Mouse (Mus musculus): ENCODE measurements at regions not wholly inside any gene's neighbourhood (a gene's known extent, or its start where the extent isn't known, plus 50 kb on each side); places are given as distances from the start of the nearest gene placed in this dataset.

GRCm38 (mm10) chr1:136686467-136686866, 61.8 kb downstream of the Zfp281 start:
- Histone ChIP-seq H3K4me3 (ENCODE audit: low read depth, low read length) (no peak overlapping the region), H3K27ac (replicated peaks) (no peak overlapping the region), H3K36me3 (ENCODE audit: control insufficient read depth, insufficient read depth, low read length) (no peaks in the 10 kb centered on the region), H3K4me2 (replicated peaks; ENCODE audit: low read depth) (no peak overlapping the region), H3K9me3 (ENCODE audit: control insufficient read depth, low read length) (no peaks in the 10 kb centered on the region), H3K27me3 (ENCODE audit: control insufficient read depth, insufficient read depth, low read length) (no peaks in the 10 kb centered on the region), H3K9ac (ENCODE audit: low read length) (no peak overlapping the region), H3K4me1 (replicated peaks; ENCODE audit: control insufficient read depth, insufficient read depth) (no peaks in the 10 kb centered on the region; the same call in 1 of the 2 replicates)
- TF ChIP-seq CTCF (IDR thresholded peaks at IDR 0.05; ENCODE audit: low read depth) (no peak), EP300 (optimal IDR thresholded peaks at IDR 0.05) (no peak)
- ATAC-seq (ENCODE audit: low FRiP score, low TSS enrichment) (no peak), DNase-seq (ENCODE audit: low spot score) (no peak)

GRCm38 (mm10) chr1:136690068-136690467, 65.4 kb downstream of the Zfp281 start:
- H3K4me3 ChIP-seq (ENCODE audit: low read depth, low read length) = no peak overlapping the region
- no peak overlapping the region for H3K27ac ChIP-seq (replicated peaks)
- no peaks in the 10 kb centered on the region for H3K9me3 ChIP-seq (ENCODE audit: control insufficient read depth, low read length)
- no peak overlapping the region for H3K4me2 ChIP-seq (replicated peaks; ENCODE audit: low read depth)
- ATAC-seq (ENCODE audit: low FRiP score, low TSS enrichment) (no peak), DNase-seq (ENCODE audit: low spot score) (no peak)
- H3K4me1 ChIP-seq (replicated peaks; ENCODE audit: control insufficient read depth, insufficient read depth) = no peaks in the 10 kb centered on the region; the same call in 1 of the 2 replicates
- TF ChIP-seq EP300 (optimal IDR thresholded peaks at IDR 0.05) = no peak
- no peak for TF ChIP-seq CTCF (IDR thresholded peaks at IDR 0.05; ENCODE audit: low read depth)
- H3K36me3 ChIP-seq (ENCODE audit: control insufficient read depth, insufficient read depth, low read length) = no peaks in the 10 kb centered on the region
- no peaks in the 10 kb centered on the region for H3K27me3 ChIP-seq (ENCODE audit: control insufficient read depth, insufficient read depth, low read length)
- H3K9ac ChIP-seq (ENCODE audit: low read length) = no peak overlapping the region
- 37% methylated on average over 2 of the region's 2 CpGs for WGBS

GRCm38 (mm10) chr1:136693421-136693820, 68.7 kb downstream of the Zfp281 start:
- TF ChIP-seq EP300 (optimal IDR thresholded peaks at IDR 0.05) (no peak), CTCF (IDR thresholded peaks at IDR 0.05; ENCODE audit: low read depth) (no peak)
- DNase-seq (ENCODE audit: low spot score) = no peak
- H3K4me1 ChIP-seq (replicated peaks; ENCODE audit: control insufficient read depth, insufficient read depth) = no peaks in the 10 kb centered on the region; the same call in 1 of the 2 replicates
- no peak overlapping the region for H3K4me3 ChIP-seq (ENCODE audit: low read depth, low read length)
- no peaks in the 10 kb centered on the region for H3K27me3 ChIP-seq (ENCODE audit: control insufficient read depth, insufficient read depth, low read length)
- no peaks in the 10 kb centered on the region for H3K36me3 ChIP-seq (ENCODE audit: control insufficient read depth, insufficient read depth, low read length)
- ATAC-seq (ENCODE audit: low FRiP score, low TSS enrichment) = peak; percentile 41; the same call in 1 of the 2 replicates
- H3K27ac ChIP-seq (replicated peaks) = no peak overlapping the region
- no peak overlapping the region for H3K4me2 ChIP-seq (replicated peaks; ENCODE audit: low read depth)
- H3K9me3 ChIP-seq (ENCODE audit: control insufficient read depth, low read length) = no peaks in the 10 kb centered on the region
- 52% methylated on average over 5 of the region's 5 CpGs for whole genome bisulfite sequencing
- no peak overlapping the region for H3K9ac ChIP-seq (ENCODE audit: low read length)

GRCm38 (mm10) chr1:136694983-136695382, 70.3 kb downstream of the Zfp281 start:
- no peak overlapping the region for H3K27ac ChIP-seq (replicated peaks)
- H3K4me1 ChIP-seq (replicated peaks; ENCODE audit: control insufficient read depth, insufficient read depth) = peaks cover 2% of the 10 kb centered on the region; the same call in 1 of the 2 replicates
- no peak overlapping the region for H3K9ac ChIP-seq (ENCODE audit: low read length)
- no peak overlapping the region for H3K4me3 ChIP-seq (ENCODE audit: low read depth, low read length)
- no peaks in the 10 kb centered on the region for H3K27me3 ChIP-seq (ENCODE audit: control insufficient read depth, insufficient read depth, low read length)
- no peaks in the 10 kb centered on the region for H3K36me3 ChIP-seq (ENCODE audit: control insufficient read depth, insufficient read depth, low read length)
- H3K4me2 ChIP-seq (replicated peaks; ENCODE audit: low read depth) = no peak overlapping the region
- 51% methylated on average over 7 of the region's 7 CpGs for WGBS
- no peaks in the 10 kb centered on the region for H3K9me3 ChIP-seq (ENCODE audit: control insufficient read depth, low read length)
- ATAC-seq (ENCODE audit: low FRiP score, low TSS enrichment) (no peak), DNase-seq (ENCODE audit: low spot score) (no peak)
- TF ChIP-seq CTCF (IDR thresholded peaks at IDR 0.05; ENCODE audit: low read depth) (no peak), EP300 (optimal IDR thresholded peaks at IDR 0.05) (no peak)

GRCm38 (mm10) chr1:136696077-136696641, 71.5 kb downstream of the Zfp281 start:
- Histone ChIP-seq H3K4me2 (replicated peaks; ENCODE audit: low read depth) (no peak overlapping the region), H3K4me1 (replicated peaks; ENCODE audit: control insufficient read depth, insufficient read depth) (peaks cover 2% of the 10 kb centered on the region; the same call in 1 of the 2 replicates), H3K9me3 (ENCODE audit: control insufficient read depth, low read length) (no peaks in the 10 kb centered on the region), H3K27me3 (ENCODE audit: control insufficient read depth, insufficient read depth, low read length) (no peaks in the 10 kb centered on the region), H3K27ac (replicated peaks) (no peak overlapping the region), H3K9ac (ENCODE audit: low read length) (no peak overlapping the region), H3K4me3 (ENCODE audit: low read depth, low read length) (no peak overlapping the region), H3K36me3 (ENCODE audit: control insufficient read depth, insufficient read depth, low read length) (no peaks in the 10 kb centered on the region)
- no peak for ATAC-seq (ENCODE audit: low FRiP score, low TSS enrichment)
- TF ChIP-seq EP300 (optimal IDR thresholded peaks at IDR 0.05) (no peak), CTCF (IDR thresholded peaks at IDR 0.05; ENCODE audit: low read depth) (no peak)
- WGBS = 16% methylated on average over 19 of the region's 19 CpGs
- peak; percentile 27 for DNase-seq (ENCODE audit: low spot score)

GRCm38 (mm10) chr1:136698454-136699152, 73.9 kb downstream of the Zfp281 start:
- Histone ChIP-seq H3K4me2 (replicated peaks; ENCODE audit: low read depth) (no peak overlapping the region), H3K4me1 (replicated peaks; ENCODE audit: control insufficient read depth, insufficient read depth) (0 out of 2 replicates have a peak, but pooled peaks cover 2% of the 10 kb centered on the region), H3K4me3 (ENCODE audit: low read depth, low read length) (no peak overlapping the region), H3K9ac (ENCODE audit: low read length) (no peak overlapping the region), H3K27ac (replicated peaks) (0 out of 2 replicates have a peak overlapping the region, but pooled peaks have one; percentile 8), H3K36me3 (ENCODE audit: control insufficient read depth, insufficient read depth, low read length) (no peaks in the 10 kb centered on the region), H3K27me3 (ENCODE audit: control insufficient read depth, insufficient read depth, low read length) (no peaks in the 10 kb centered on the region), H3K9me3 (ENCODE audit: control insufficient read depth, low read length) (no peaks in the 10 kb centered on the region)
- TF ChIP-seq EP300 (optimal IDR thresholded peaks at IDR 0.05) = no peak
- ATAC-seq (ENCODE audit: low FRiP score, low TSS enrichment) (no peak), DNase-seq (ENCODE audit: low spot score) (no peak)
- WGBS = 16% methylated on average over 9 of the region's 9 CpGs

Data from stomach, postnatal 0 days (tissue).